Mouse (Mus musculus): ENCODE results near the gene Adrm1. TPM values are rescaled to one million over a fixed set of nuclear protein-coding genes. Genes with fewer than 3 reads are reported as not detected.

Adrm1 gene
- polyA plus RNA-seq, 1 experiment from 2014 or later, result 271 TPM

GRCm38 (mm10) chr2:180196610-180197322 lies 25.5 kb downstream of the Adrm1 start:
- Histone ChIP-seq H3K9me3 (no peaks in the 10 kb centered on the region), H3K4me3 (no peak overlapping the region), H3K27ac (no peak overlapping the region), H3K4me1 (no peaks in the 10 kb centered on the region), H3K27me3 (ENCODE audit: poor library complexity, severe bottlenecking) (no peaks in the 10 kb centered on the region), H3K36me3 (replicated peaks) (peaks cover 70% of the 10 kb centered on the region)
- 85% methylated on average over 12 of the region's 12 CpGs for WGBS
- DNase-seq (ENCODE audit: extremely low spot score, low spot score), result no peak

GRCm38 (mm10) chr2:180197323-180198037 lies 26.2 kb downstream of the Adrm1 start:
- Histone ChIP-seq H3K36me3 (replicated peaks) (peaks cover 69% of the 10 kb centered on the region), H3K27me3 (ENCODE audit: poor library complexity, severe bottlenecking) (no peaks in the 10 kb centered on the region), H3K9me3 (no peaks in the 10 kb centered on the region), H3K4me1 (no peaks in the 10 kb centered on the region), H3K4me3 (no peak overlapping the region), H3K27ac (no peak overlapping the region)
- WGBS, result 88% methylated on average over 10 of the region's 10 CpGs
- DNase-seq (ENCODE audit: extremely low spot score, low spot score), result no peak

DNA sequence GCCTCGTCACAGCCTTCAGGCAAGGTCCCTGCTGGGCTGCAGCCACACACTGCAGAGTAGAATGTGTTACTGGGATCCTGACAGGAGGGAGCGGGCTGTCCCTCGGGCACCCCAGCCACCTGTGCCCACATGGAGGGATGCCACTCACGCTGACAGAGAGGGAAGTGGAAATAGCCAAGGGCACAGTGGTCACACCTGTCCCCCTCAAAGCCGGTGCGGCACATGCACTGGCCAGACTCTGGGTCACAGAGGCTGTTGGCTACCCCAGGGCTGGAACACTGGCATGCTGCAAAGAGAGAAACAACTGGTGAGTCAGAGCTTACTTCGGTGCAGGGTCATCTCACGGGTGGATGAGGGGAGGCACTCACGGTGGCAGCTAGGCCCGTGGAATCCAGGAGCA lies 27.5 kb downstream of the Adrm1 start:
- no peaks in the 10 kb centered on the region for H3K27me3 ChIP-seq (ENCODE audit: poor library complexity, severe bottlenecking)
- no peak overlapping the region for H3K27ac ChIP-seq
- WGBS, result 93% methylated on average over 10 of the region's 10 CpGs
- peaks cover 60% of the 10 kb centered on the region for H3K36me3 ChIP-seq (replicated peaks)
- no peaks in the 10 kb centered on the region for H3K9me3 ChIP-seq
- no peaks in the 10 kb centered on the region; the same call in 1 of the 2 replicates for H3K4me1 ChIP-seq
- no peak overlapping the region for H3K4me3 ChIP-seq
- DNase-seq (ENCODE audit: extremely low spot score, low spot score), result no peak

- no peaks in the 10 kb centered on the region; the same call in 1 of the 2 replicates for H3K4me1 ChIP-seq
- no peak for DNase-seq (ENCODE audit: extremely low spot score, low spot score)
- no peaks in the 10 kb centered on the region for H3K27me3 ChIP-seq (ENCODE audit: poor library complexity, severe bottlenecking)
- peaks cover 46% of the 10 kb centered on the region for H3K36me3 ChIP-seq (replicated peaks)
- no peak overlapping the region for H3K4me3 ChIP-seq
- WGBS, result 81% methylated on average over 11 of the region's 11 CpGs
- H3K9me3 ChIP-seq, result no peaks in the 10 kb centered on the region
- no peak overlapping the region for H3K27ac ChIP-seq
Measured at GRCm38 (mm10) chr2:180200681-180201080, 29.4 kb downstream of the Adrm1 start.

DNA sequence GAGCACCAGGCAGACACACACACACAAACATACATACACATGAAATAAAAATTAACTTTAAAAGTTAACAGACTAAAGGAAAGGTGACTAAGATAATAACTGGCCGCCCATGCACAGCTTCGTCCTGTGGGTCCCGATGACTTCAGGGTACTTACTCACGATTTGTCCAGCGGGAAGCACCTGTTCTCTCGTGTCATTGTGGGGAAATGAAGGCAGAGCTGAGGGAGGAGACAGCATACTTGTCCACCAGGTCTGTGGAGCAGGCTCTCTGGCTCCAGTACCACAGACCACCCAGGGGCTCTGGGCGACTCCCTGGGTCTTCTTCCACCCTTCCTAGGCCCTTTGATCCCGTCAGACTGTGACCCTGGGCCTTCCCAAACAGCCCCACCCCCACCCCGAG lies 30.0 kb downstream of the Adrm1 start:
- Histone ChIP-seq H3K36me3 (replicated peaks) (peaks cover 46% of the 10 kb centered on the region), H3K9me3 (no peaks in the 10 kb centered on the region), H3K27me3 (ENCODE audit: poor library complexity, severe bottlenecking) (no peaks in the 10 kb centered on the region), H3K4me3 (no peak overlapping the region), H3K27ac (0 out of 2 replicates have a peak overlapping the region, but pooled peaks have one; percentile 20), H3K4me1 (no peaks in the 10 kb centered on the region; the same call in 1 of the 2 replicates)
- 81% methylated on average over 9 of the region's 9 CpGs for WGBS
- no peak for DNase-seq (ENCODE audit: extremely low spot score, low spot score)

- Histone ChIP-seq H3K27ac (no peak overlapping the region), H3K4me3 (no peak overlapping the region)
- 91% methylated on average over 14 of the region's 14 CpGs for WGBS
Measured at GRCm38 (mm10) chr2:180202263-180202662, 31.0 kb downstream of the Adrm1 start.

GRCm38 (mm10) chr2:180202805-180203204 lies 31.5 kb downstream of the Adrm1 start:
- Histone ChIP-seq H3K9me3 (no peaks in the 10 kb centered on the region), H3K27me3 (ENCODE audit: poor library complexity, severe bottlenecking) (no peaks in the 10 kb centered on the region), H3K4me1 (no peaks in the 10 kb centered on the region; the same call in 1 of the 2 replicates), H3K36me3 (replicated peaks) (peaks cover 41% of the 10 kb centered on the region), H3K4me3 (no peak overlapping the region), H3K27ac (no peak overlapping the region)
- no peak for DNase-seq (ENCODE audit: extremely low spot score, low spot score)
- WGBS, result 89% methylated on average over 10 of the region's 10 CpGs

More at GRCm38 (mm10) chr2:180202263-180202662, 31.0 kb downstream of the Adrm1 start:
- DNase-seq (ENCODE audit: extremely low spot score, low spot score), result no peak
- no peaks in the 10 kb centered on the region; the same call in 1 of the 2 replicates for H3K4me1 ChIP-seq
- peaks cover 46% of the 10 kb centered on the region for H3K36me3 ChIP-seq (replicated peaks)
- H3K9me3 ChIP-seq, result no peaks in the 10 kb centered on the region
- H3K27me3 ChIP-seq (ENCODE audit: poor library complexity, severe bottlenecking), result no peaks in the 10 kb centered on the region

GRCm38 (mm10) chr2:180204501-180204900 lies 33.2 kb downstream of the Adrm1 start:
- H3K4me1 ChIP-seq, result peaks cover 3% of the 10 kb centered on the region; the same call in 1 of the 2 replicates
- H3K27me3 ChIP-seq (ENCODE audit: poor library complexity, severe bottlenecking), result no peaks in the 10 kb centered on the region
- H3K36me3 ChIP-seq (replicated peaks), result peaks cover 30% of the 10 kb centered on the region
- H3K27ac ChIP-seq, result no peak overlapping the region
- H3K4me3 ChIP-seq, result no peak overlapping the region
- no peaks in the 10 kb centered on the region for H3K9me3 ChIP-seq
- DNase-seq (ENCODE audit: extremely low spot score, low spot score), result no peak
- WGBS, result 89% methylated on average over 9 of the region's 9 CpGs

DNA sequence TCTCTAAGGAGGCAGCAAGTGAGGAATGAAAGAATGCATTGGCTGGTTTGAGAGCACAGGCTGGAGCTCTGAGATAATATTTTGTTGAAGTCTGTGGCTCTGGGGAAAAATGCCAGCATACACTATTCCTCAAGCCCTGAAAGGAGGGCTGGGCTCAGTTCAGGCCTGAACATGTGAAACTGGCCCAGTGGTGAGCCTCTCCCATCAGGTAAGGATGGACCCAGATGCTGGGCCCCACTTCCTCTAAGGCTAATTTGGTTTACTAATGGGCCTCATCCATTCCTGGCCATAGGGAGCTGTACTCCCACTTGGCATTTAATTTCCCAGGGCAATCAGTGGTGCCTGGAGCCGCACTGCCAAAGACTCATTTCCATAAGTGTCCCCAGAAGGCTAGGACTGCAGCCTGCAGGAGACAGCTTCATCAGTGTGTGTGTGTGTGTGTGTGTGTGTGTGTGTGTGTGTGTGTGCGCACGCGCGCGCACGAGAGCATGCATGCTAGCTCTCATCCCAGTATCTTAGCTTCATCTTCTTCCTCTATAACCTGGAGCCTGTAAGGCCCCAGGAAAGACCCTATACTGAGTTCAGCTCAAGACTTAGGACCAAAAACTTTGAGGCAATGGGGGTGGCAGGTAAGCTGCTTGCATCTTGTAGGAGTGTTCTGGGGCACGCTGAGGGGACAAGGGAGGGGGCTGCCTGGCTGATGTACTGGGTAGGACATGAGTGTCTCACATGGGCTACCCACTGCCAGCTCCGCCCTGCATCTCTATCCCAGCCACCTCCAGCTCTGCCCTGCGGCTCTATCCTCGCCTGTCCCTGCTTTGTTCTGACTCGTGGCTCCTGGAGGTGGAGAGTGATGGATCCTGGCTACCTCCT lies 34.0 kb downstream of the Adrm1 start:
- Histone ChIP-seq H3K27ac (no peak overlapping the region), H3K4me3 (no peak overlapping the region)
- DNase-seq (ENCODE audit: extremely low spot score, low spot score), result no peak

DNA sequence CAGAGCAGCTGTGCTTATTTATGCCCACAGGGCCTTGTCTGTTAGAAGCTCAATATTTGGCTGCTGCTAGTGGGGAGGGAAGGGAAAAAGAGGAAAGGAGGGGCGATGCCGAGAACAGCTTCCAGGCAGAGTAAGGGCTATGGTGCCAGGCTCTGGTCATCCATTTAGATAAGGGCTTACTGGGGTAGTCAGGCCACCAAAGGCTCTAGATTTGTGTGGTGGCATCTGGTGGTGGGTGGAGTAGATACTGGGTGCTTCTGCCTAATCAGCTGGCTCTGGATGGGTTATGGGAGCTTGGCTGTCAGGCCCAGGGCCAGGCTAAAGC lies 34.6 kb downstream of the Adrm1 start:
- peaks cover 3% of the 10 kb centered on the region; the same call in 1 of the 2 replicates for H3K4me1 ChIP-seq
- H3K4me3 ChIP-seq, result no peak overlapping the region
- H3K36me3 ChIP-seq (replicated peaks), result peaks cover 30% of the 10 kb centered on the region
- DNase-seq (ENCODE audit: extremely low spot score, low spot score), result no peak
- no peak overlapping the region for H3K27ac ChIP-seq
- WGBS, result 98% methylated on average over 2 of the region's 2 CpGs
- no peaks in the 10 kb centered on the region for H3K27me3 ChIP-seq (ENCODE audit: poor library complexity, severe bottlenecking)
- no peaks in the 10 kb centered on the region for H3K9me3 ChIP-seq

More for the DNA sequence above, 34.0 kb downstream of the Adrm1 start:
- Histone ChIP-seq H3K36me3 (replicated peaks) (peaks cover 30% of the 10 kb centered on the region), H3K4me1 (peaks cover 3% of the 10 kb centered on the region; the same call in 1 of the 2 replicates), H3K27me3 (ENCODE audit: poor library complexity, severe bottlenecking) (no peaks in the 10 kb centered on the region), H3K9me3 (no peaks in the 10 kb centered on the region)
- WGBS, result 89% methylated on average over 12 of the region's 12 CpGs

DNA sequence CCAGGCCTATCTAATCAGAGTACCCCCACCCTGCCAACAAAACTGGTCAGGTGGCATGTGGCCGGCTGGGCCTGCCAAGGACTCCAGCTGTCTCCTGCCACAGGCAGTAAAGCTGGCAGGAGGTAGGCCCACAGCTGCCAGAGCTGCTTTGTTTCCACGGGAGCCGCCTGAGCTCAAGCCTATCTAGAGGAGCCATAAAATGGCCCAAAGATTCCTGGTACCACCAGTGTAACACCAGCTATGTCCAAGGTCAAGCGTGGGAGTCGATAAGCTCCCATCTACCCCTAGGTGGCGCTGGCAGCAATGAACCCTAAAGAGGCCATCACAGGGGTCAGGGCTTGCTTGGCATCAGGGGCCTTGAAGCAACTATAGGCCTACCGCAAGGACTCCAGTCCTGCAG lies 36.6 kb downstream of the Adrm1 start:
- Histone ChIP-seq H3K4me1 (peaks cover 3% of the 10 kb centered on the region; the same call in 1 of the 2 replicates), H3K9me3 (no peaks in the 10 kb centered on the region), H3K27ac (no peak overlapping the region), H3K36me3 (replicated peaks) (peaks cover 21% of the 10 kb centered on the region), H3K27me3 (ENCODE audit: poor library complexity, severe bottlenecking) (no peaks in the 10 kb centered on the region), H3K4me3 (no peak overlapping the region)
- peak; percentile 41 for DNase-seq (ENCODE audit: extremely low spot score, low spot score)
- 71% methylated on average over 7 of the region's 7 CpGs for WGBS

GRCm38 (mm10) chr2:180208976-180209375 lies 37.7 kb downstream of the Adrm1 start:
- H3K27me3 ChIP-seq (ENCODE audit: poor library complexity, severe bottlenecking), result no peaks in the 10 kb centered on the region
- no peaks in the 10 kb centered on the region for H3K9me3 ChIP-seq
- H3K4me3 ChIP-seq, result no peak overlapping the region
- H3K27ac ChIP-seq, result no peak overlapping the region
- 75% methylated on average over 1 of the region's 1 CpGs for WGBS
- peaks cover 26% of the 10 kb centered on the region for H3K36me3 ChIP-seq (replicated peaks)
- no peak for DNase-seq (ENCODE audit: extremely low spot score, low spot score)
- H3K4me1 ChIP-seq, result peaks cover 3% of the 10 kb centered on the region; the same call in 1 of the 2 replicates

Measured in forebrain, embryonic 10.5 days (tissue).